Mouse (Mus musculus) heart, adult 2 months (tissue): ENCODE results near the gene Sipa1l1. TPM values are rescaled to one million over a fixed set of nuclear protein-coding genes. Genes with fewer than 3 reads are reported as not detected.

Experiments used
- DNase-seq, 2 experiments: peaks; one replicate each; pipeline ENCODE4 v3.0.0; 2021
- H3K27ac ChIP-seq: fragments of 200-600 bp; 2 replicates; pipeline ENCODE4 v1.8.1; 2022
- H3K27me3 ChIP-seq: fragments of 200-500 bp; 2 replicates; pipeline ENCODE4 v1.6.1; 2012; ENCODE audit warnings: mild to moderate bottlenecking, low read length, inconsistent platforms, mixed read lengths; ENCODE audit not compliant: control insufficient read depth, insufficient read depth
- H3K36me3 ChIP-seq: fragments of 200-500 bp; 2 replicates; pipeline ENCODE4 v1.6.1; 2012; ENCODE audit warnings: low read length, inconsistent platforms; ENCODE audit not compliant: control insufficient read depth, insufficient read depth
- H3K4me1 ChIP-seq: fragments of 200-500 bp; 2 replicates; pipeline ENCODE4 v1.6.1; 2011; ENCODE audit warnings: low read length; ENCODE audit not compliant: control insufficient read depth, insufficient read depth
- H3K4me3 ChIP-seq: fragments of 200-600 bp; 2 replicates; pipeline ENCODE4 v1.8.1; 2022
- H3K79me2 ChIP-seq: fragments of 200-500 bp; replicated peaks from 2 replicates; pipeline ENCODE4 v1.6.1; 2012; ENCODE audit warnings: mild to moderate bottlenecking, inconsistent platforms, low read length, moderate library complexity, mixed read lengths; ENCODE audit not compliant: control insufficient read depth, insufficient read depth
- H3K9ac ChIP-seq: fragments of 200-500 bp; 2 replicates; pipeline ENCODE4 v1.6.1; 2012; ENCODE audit warnings: low read depth, mild to moderate bottlenecking, control low read depth, inconsistent platforms, low read length, mixed read lengths
- CTCF ChIP-seq: fragments of 200-600 bp; IDR thresholded peaks from 2 replicates; pipeline ENCODE4 v1.8.1; 2022; ENCODE audit warnings: antibody characterized with exemption, mild to moderate bottlenecking, moderate library complexity
- EP300 ChIP-seq: fragments of 200-500 bp; IDR thresholded peaks from 2 replicates; pipeline ENCODE4 v1.6.1; 2011; ENCODE audit warnings: low read depth, low read length, control low read depth; ENCODE audit not compliant: insufficient read depth
- POLR2A ChIP-seq: fragments of 200-500 bp; IDR thresholded peaks from 2 replicates; pipeline ENCODE4 v1.6.1; 2011; ENCODE audit warnings: mild to moderate bottlenecking, low read depth, low read length, control low read depth; ENCODE audit not compliant: insufficient read depth
- WGBS: fragments of 180-500 bp; shearing (Covaris S2); methylation state at CpG from one replicate; pipeline ENCODE4 v1.1.7; 2018; 5-methylcytosine and 5-hydroxymethylcytosine counted together
- intact Hi-C: fragments of 180-260 bp; cut with DNase I; formaldehyde crosslinking; loops from one replicate; pipeline ENCODE4 v1.15.1; 2025
- polyA plus RNA-seq: library from polyadenylated mRNA; depleted of rRNA; stranded (reverse); fragments of >200 nt; gene quantifications from 2 replicates; pipeline ENCODE4 v1.2.3, GENCODE M21; 2012
- total RNA-seq, 2 experiments: library from RNA; stranded (reverse); gene quantifications; 2 replicates each; pipeline ENCODE4 v1.2.3; 2021

Sipa1l1 gene
- total and polyA plus RNA-seq, 3 experiments, result 6.9 to 9.1 (median 8.4) TPM

DNA sequence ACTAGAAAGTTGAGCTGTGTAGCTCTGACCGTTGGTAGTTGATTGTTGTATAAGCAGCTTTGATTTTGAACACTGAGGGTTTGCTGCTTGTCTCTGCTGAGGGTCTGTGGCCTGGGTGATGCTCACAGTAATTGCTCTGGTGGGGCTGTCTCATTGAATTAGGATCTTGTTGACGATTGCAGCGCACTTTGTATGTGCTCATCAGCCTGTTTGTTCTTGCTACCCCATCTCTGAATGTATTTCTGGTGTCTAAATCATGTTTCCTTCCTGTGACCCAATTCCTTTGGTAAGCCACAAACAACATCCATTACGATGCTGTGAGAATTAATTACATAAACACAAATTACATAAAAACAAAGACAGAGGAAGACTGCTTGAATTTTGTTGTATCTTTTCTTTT lies 39.5 kb downstream of the Sipa1l1 start:
- no peak overlapping the region for H3K4me3 ChIP-seq
- WGBS, result 61% methylated on average over 4 of the region's 4 CpGs
- no peak overlapping the region for H3K9ac ChIP-seq
- TF ChIP-seq POLR2A, result no peak
- no peak for TF ChIP-seq EP300
- no peak for TF ChIP-seq CTCF
- peaks cover 2% of the 10 kb centered on the region; the same call in 1 of the 2 replicates for H3K36me3 ChIP-seq
- 0 out of 2 replicates have a peak, but pooled peaks cover 2% of the 10 kb centered on the region for H3K79me2 ChIP-seq
- intact Hi-C loops, result no loop called here
- no peak for DNase-seq
- peaks cover 4% of the 10 kb centered on the region for H3K4me1 ChIP-seq
- no peaks in the 10 kb centered on the region for H3K27me3 ChIP-seq
- 0 out of 2 replicates have a peak overlapping the region, but pooled peaks have one; percentile 14 for H3K27ac ChIP-seq

DNA sequence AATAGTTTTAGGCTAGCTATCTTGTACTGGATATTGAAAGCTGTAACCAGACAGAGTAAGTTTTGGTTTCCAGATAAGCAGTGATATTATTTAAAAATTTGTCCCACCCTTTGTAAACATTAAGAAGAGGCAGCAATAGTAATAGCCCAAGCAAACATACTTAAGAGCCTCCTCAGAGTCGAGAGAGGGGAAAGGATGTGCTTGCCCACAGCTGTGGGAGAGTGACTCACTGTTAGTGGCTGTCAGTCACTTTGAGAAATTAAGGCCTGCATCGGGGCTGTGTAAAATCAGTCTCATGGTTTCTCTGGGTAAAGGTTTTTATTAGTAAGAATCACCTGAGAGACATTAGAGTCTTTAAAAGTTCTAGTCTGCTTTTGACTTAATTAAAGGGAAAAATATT lies 40.6 kb downstream of the Sipa1l1 start:
- DNase-seq, result no peak
- H3K4me1 ChIP-seq, result peaks cover 4% of the 10 kb centered on the region
- intact Hi-C loops, result no loop called here
- 28% methylated on average over 2 of the region's 2 CpGs for WGBS
- H3K79me2 ChIP-seq, result 0 out of 2 replicates have a peak, but pooled peaks cover 2% of the 10 kb centered on the region
- H3K36me3 ChIP-seq, result peaks cover 2% of the 10 kb centered on the region; the same call in 1 of the 2 replicates
- no peaks in the 10 kb centered on the region for H3K27me3 ChIP-seq
- no peak overlapping the region for H3K9ac ChIP-seq
- no peak overlapping the region for H3K27ac ChIP-seq
- H3K4me3 ChIP-seq, result no peak overlapping the region
- TF ChIP-seq EP300 (no peak), CTCF (no peak), POLR2A (no peak)

DNA sequence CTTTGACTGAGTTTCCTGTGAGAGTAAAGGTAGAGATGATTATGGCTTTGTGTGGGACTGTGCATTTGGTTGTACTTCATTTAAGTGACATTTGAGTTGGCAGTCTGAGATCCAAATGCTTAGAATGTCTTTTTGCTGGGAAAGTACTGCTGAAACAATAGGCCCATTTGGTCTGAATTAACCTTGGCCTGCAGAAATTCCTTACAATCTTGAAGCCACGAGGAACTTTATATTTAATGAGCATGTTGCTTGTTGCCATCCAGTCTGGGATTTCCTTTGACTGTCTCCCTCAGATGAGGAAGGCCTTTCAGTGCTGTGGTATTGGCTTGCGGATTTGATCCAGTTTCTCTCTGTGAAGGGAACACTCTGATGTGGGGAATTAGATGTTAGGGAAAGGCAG lies 43.9 kb downstream of the Sipa1l1 start:
- 69% methylated on average over 2 of the region's 2 CpGs for WGBS
- Histone ChIP-seq H3K4me1 (peaks cover 4% of the 10 kb centered on the region), H3K27me3 (no peaks in the 10 kb centered on the region), H3K9ac (no peak overlapping the region), H3K79me2 (no peaks in the 10 kb centered on the region), H3K4me3 (no peak overlapping the region), H3K27ac (no peak overlapping the region), H3K36me3 (peaks cover 2% of the 10 kb centered on the region; the same call in 1 of the 2 replicates)
- no peak for TF ChIP-seq POLR2A
- no peak for TF ChIP-seq CTCF
- TF ChIP-seq EP300, result no peak
- no peak for DNase-seq
- intact Hi-C loops, result no loop called here

DNA sequence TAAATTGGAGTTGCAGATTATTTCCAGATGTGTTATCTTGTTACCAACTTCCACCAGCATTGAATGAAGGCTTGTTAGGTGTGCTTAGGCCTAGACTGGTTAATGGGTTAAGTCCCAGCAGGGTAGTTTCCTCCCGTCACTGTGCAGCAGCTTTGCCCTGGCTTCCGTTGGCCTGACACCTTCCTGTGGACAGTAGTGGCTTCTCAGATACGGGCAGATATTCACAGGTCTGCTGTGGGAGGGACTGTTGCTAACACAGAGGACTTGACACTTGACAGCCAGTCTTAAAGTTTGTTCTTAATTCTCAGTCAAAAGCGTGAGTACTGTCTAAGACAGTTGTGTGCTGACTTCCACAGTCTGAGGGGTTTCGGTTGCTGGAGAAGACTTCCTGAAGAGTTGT lies 45.8 kb downstream of the Sipa1l1 start:
- Histone ChIP-seq H3K4me1 (peaks cover 2% of the 10 kb centered on the region; the same call in 1 of the 2 replicates), H3K79me2 (no peaks in the 10 kb centered on the region), H3K36me3 (no peaks in the 10 kb centered on the region), H3K9ac (no peak overlapping the region), H3K27ac (no peak overlapping the region), H3K4me3 (no peak overlapping the region), H3K27me3 (no peaks in the 10 kb centered on the region)
- intact Hi-C loops, result no loop called here
- 57% methylated on average over 5 of the region's 5 CpGs for WGBS
- TF ChIP-seq CTCF (no peak), EP300 (no peak), POLR2A (no peak)
- DNase-seq, result no peak

DNA sequence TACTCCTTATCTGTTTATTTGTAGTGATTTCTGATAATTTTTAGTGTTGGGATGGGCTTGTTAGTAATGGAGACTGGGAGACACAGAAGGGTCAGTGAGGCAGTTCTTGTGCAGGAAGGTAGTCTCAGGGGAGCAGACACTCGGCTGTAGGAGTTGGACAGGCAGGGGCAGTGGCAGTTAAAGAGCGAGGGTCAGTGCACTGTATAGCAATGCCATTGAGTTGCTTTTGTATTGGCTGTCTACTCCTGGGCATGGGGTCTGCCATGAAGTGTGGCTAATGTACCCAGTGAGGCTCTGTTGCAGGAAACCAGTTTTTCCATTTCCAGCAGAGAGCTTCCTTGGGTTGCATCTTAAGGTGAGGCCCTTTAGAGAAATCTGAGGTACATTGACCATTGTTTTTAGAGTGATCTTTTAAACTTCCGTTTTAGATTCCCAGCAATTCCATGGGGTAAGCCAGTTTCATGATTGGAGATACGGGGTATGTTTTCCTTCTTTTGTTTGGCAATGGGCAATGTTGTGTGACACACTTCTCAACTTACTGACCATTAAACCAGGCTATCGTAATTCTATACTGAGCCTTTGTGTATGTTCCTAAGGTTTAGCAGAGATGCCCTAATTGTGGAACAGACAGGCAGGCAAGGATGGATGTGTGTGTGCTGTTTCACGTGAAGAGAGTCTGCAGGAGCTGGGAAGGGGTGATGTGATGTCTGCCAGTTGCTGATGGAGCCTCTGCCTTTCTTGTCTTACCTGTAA lies 47.9 kb downstream of the Sipa1l1 start:
- 69% methylated on average over 6 of the region's 6 CpGs for WGBS
- TF ChIP-seq CTCF (no peak), POLR2A (no peak), EP300 (no peak)

GRCm38 (mm10) chr12:82218201-82218600 lies 49.1 kb downstream of the Sipa1l1 start:
- intact Hi-C loops, result no loop called here
- DNase-seq, result no peak
- Histone ChIP-seq H3K27me3 (no peaks in the 10 kb centered on the region), H3K4me3 (no peak overlapping the region), H3K36me3 (no peaks in the 10 kb centered on the region), H3K27ac (no peak overlapping the region), H3K79me2 (peaks cover 1% of the 10 kb centered on the region; the same call in 1 of the 2 replicates), H3K4me1 (peaks cover 2% of the 10 kb centered on the region; the same call in 1 of the 2 replicates), H3K9ac (no peak overlapping the region)
- 97% methylated on average over 7 of the region's 7 CpGs for WGBS
- no peak for TF ChIP-seq EP300
- TF ChIP-seq CTCF, result no peak
- no peak for TF ChIP-seq POLR2A

More for the DNA sequence above, 47.9 kb downstream of the Sipa1l1 start:
- Histone ChIP-seq H3K27me3 (no peaks in the 10 kb centered on the region), H3K4me1 (peaks cover 2% of the 10 kb centered on the region; the same call in 1 of the 2 replicates), H3K79me2 (peaks cover 1% of the 10 kb centered on the region; the same call in 1 of the 2 replicates), H3K9ac (no peak overlapping the region), H3K27ac (no peak overlapping the region), H3K36me3 (no peaks in the 10 kb centered on the region), H3K4me3 (no peak overlapping the region)
- DNase-seq, result no peak
- intact Hi-C loops, result no loop called here
